Mouse (Mus musculus) Patski (cell line): Measurements from ENCODE around the gene B4galnt1. TPM values are rescaled to one million over a fixed set of nuclear protein-coding genes. Genes with fewer than 3 reads are reported as not detected.

ENCODE experiments used
- ATAC-seq: fragments of 100-300 bp; one replicate; pipeline ENCODE4 v1.8.0; 2021
- CTCF ChIA-PET: fragments of 350-600 bp; sonication (Branson Sonifier 250); formaldehyde crosslinking; loops from one replicate; lab custom pipeline; 2022; ENCODE audit warnings: inconsistent platforms; lab: Charles Lee
- POLR2A ChIA-PET: fragments of 350-600 bp; sonication (Branson Sonifier 250); formaldehyde crosslinking; loops from one replicate; lab custom pipeline; 2022; ENCODE audit warnings: antibody characterized with exemption, inconsistent platforms; lab: Charles Lee
- DNase-seq: peaks from one replicate; pipeline ENCODE4 v3.0.0-alpha.2; 2011; ENCODE audit warnings: low read depth, low spot score
- H3K27me3 ChIP-seq: fragments of 371-371 bp; one replicate; pipeline ENCODE4 v1.5.1; 2021
- CTCF ChIP-seq: fragments of 100-300 bp; IDR thresholded peaks from one replicate; pipeline ENCODE4 v1.5.1; 2021
- in situ Hi-C: fragments of 300-500 bp; cut with MboI; formaldehyde crosslinking; loops from 3 replicates; pipeline ENCODE4 v1.11.1; 2018; ENCODE audit warnings: low pct_unique_long_range_greater_than_20kb, mixed read lengths
- polyA plus RNA-seq: library from polyadenylated mRNA; unstranded; gene quantifications from one replicate; pipeline ENCODE4 v1.2.3, GENCODE M21; 2021

Gene B4galnt1
- polyA plus RNA-seq, 1 experiment from 2014 or later = 112 TPM

DNA sequence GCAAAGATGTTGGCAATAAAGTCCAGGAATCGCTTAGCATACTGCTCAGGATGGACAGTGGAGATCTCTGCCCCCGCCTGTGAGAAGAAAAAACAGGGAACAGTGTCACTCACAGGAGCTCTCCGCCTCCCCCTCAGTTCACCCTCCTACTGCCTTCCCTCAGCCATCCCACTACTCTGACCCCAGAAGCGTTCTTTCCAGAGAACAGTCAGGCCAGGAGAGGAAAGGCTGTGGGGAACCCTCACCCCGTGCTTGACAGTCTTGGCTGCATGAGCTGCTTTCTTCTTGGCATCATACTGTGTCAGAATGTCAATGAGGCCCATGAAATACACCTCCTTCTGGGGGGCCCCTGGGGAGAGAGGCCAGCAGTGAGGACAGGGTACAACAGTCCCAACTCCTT is 34.0 kb downstream of the B4galnt1 start:
- DNase-seq = no peak
- in situ Hi-C loops = no loop called here
- TF ChIP-seq CTCF = no peak
- ChIA-PET POLR2A (interaction anchor here (2.1 kb wide), 1 partner anchor 11 kb away, joined by 4 read pairs; no protein-coding TSS in a partner anchor), CTCF (interaction anchor here (1.1 to 1.2 kb wide), 2 partner anchors 10 to 21 kb away, joined by 3 read pairs; no protein-coding TSS in a partner anchor)
- no peak for ATAC-seq
- no peaks in the 10 kb centered on the region for H3K27me3 ChIP-seq

DNA sequence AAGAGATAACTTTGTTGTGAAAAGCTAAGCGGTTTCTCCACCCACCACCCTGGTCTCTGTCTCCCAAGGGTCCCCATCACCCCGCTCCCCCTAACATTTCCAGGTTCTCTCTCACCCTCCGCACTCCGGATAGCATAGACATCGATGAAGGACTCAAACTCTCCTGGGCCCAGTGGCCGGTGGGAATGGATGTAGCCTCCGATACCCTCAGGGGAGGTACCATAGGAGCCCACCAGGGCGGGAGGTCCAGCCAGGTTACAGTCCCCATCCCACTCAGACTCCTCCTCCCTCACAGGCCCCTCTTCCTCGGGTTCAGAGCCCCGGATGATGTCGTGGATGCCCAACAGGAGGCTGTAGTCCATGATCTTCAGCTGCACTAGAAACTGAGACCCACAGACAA is 34.4 kb downstream of the B4galnt1 start:
- in situ Hi-C loops = no loop called here
- ATAC-seq (no peak), DNase-seq (no peak)
- no peaks in the 10 kb centered on the region for H3K27me3 ChIP-seq
- CTCF ChIA-PET = interaction anchor here (1.1 kb wide), 1 partner anchor 9 kb away, joined by 3 read pairs; no protein-coding TSS in a partner anchor
- POLR2A ChIA-PET = interaction anchor here (1.1 to 2.1 kb wide), 2 partner anchors 11 to 139 kb away, joined by 3 to 4 read pairs; no protein-coding TSS in a partner anchor
- TF ChIP-seq CTCF = no peak

DNA sequence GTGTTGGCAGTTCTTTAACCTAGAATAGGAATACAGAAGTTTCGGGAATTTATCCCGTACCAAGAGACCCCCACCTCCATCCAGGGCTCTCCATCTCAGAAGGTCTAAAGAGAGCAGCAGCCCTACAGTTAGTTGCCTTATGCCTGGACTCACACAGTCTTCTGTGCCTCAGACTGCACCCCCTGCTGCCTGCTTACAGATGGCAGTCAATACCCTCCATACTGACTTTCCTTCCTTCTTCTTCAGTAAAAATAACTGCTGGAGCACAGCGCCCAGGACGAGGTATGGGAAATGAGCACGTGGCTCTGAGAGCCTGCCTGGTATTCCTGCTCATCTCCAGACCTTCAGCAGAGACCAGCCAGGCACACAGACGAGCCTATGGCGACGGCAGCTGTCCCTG is 35.3 kb downstream of the B4galnt1 start:
- no peaks in the 10 kb centered on the region for H3K27me3 ChIP-seq
- in situ Hi-C loops = no loop called here
- CTCF ChIA-PET = no interaction called here
- ATAC-seq (no peak), DNase-seq (no peak)
- TF ChIP-seq CTCF = no peak
- POLR2A ChIA-PET = interaction anchor here (1.1 to 2.1 kb wide), 2 partner anchors 10 to 140 kb away, joined by 3 to 4 read pairs; no protein-coding TSS in a partner anchor

DNA sequence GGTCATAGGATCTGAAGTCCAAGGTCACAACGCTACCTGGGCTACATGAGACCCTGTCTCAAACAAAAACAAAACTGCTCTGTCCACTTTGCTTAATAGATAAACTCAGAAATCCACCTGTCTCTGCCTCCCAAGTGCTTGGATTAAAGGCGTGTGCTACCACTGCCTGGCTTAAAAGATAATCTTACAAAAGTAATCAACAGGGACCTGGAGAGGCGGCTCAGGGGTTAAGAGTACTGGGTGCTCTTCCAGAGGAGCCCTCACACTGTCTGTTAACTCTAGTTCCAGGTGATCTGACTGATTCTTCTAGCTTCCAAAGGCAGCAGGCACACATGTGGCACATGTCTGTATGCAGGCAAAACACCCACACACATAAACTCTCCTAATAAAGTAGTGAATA is 38.1 kb downstream of the B4galnt1 start:
- DNase-seq (no peak), ATAC-seq (no peak)
- no peaks in the 10 kb centered on the region for H3K27me3 ChIP-seq
- TF ChIP-seq CTCF = no peak
- POLR2A ChIA-PET = no interaction called here
- in situ Hi-C loops = no loop called here
- CTCF ChIA-PET = no interaction called here

DNA sequence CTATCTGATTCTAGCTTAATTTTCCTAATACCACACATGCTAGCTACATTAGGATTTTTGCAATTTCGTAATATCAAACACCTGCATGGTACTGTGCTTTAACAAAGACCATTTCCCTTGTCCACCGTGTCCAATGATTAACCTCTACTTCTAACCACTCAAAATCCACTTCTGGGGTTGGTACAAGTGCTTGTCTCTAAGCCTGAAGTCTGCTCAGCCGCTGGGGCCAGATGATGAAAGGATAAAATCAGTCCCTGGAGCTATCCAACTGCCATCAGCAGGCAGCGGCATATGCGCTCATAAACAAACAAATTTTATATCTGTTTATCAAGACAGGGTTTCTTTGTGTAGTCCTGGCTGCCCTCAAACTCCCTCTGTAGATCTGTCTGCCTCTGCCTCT is 39.6 kb downstream of the B4galnt1 start:
- no peak for TF ChIP-seq CTCF
- in situ Hi-C loops = no loop called here
- DNase-seq (no peak), ATAC-seq (no peak)
- ChIA-PET POLR2A (no interaction called here), CTCF (interaction anchor here (1.0 kb wide), 1 partner anchor 24 kb away, joined by 3 read pairs; no protein-coding TSS in a partner anchor)
- H3K27me3 ChIP-seq = no peaks in the 10 kb centered on the region

DNA sequence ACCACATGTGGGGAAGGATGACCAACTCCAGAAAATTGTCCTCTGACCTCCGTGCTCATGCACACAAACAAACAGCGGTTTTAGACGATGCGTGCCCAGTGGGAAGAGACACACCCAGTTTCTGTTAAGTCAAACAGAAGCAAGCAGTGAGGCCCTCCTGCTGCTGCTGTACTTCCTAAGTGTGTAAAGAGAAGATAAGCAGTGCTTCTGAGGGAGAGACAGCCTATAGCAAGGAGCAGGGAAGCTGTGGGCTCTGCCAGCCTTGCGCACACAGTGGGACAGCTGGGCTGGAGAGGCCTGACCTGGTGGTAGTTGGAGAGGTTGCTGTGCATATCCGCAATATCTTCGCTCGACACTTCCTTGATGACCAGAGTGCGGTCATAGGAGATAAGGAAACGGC is 40.3 kb downstream of the B4galnt1 start:
- in situ Hi-C loops = no loop called here
- ChIA-PET CTCF (no interaction called here), POLR2A (no interaction called here)
- TF ChIP-seq CTCF = no peak
- ATAC-seq = no peak
- no peaks in the 10 kb centered on the region for H3K27me3 ChIP-seq
- no peak for DNase-seq

DNA sequence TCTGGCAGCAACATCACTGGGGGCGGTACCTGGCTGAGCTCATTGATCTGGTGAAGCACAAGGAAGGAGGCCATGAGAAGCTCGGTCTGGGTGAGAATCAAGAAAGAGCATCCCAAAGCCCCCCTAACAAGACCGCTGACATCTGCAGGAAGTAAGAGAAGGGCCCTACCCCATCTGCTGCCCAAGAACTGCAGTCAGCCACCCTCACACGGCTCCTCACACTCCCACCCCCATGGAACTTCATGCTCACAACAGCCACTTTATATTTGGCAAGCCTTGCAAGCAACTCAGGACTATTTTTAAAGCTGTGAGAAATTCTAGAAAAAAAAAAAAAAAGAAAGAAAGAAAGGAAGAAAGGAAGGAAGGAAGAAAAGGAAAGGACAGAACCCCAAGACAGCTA is 43.9 kb downstream of the B4galnt1 start:
- H3K27me3 ChIP-seq = no peaks in the 10 kb centered on the region
- in situ Hi-C loops = no loop called here
- ATAC-seq = no peak
- no peak for TF ChIP-seq CTCF
- ChIA-PET POLR2A (no interaction called here), CTCF (interaction anchor here (1.2 to 1.9 kb wide), 3 partner anchors 10 to 85 kb away, joined by 3 to 4 read pairs (median 4); no protein-coding TSS in a partner anchor)
- no peak for DNase-seq

DNA sequence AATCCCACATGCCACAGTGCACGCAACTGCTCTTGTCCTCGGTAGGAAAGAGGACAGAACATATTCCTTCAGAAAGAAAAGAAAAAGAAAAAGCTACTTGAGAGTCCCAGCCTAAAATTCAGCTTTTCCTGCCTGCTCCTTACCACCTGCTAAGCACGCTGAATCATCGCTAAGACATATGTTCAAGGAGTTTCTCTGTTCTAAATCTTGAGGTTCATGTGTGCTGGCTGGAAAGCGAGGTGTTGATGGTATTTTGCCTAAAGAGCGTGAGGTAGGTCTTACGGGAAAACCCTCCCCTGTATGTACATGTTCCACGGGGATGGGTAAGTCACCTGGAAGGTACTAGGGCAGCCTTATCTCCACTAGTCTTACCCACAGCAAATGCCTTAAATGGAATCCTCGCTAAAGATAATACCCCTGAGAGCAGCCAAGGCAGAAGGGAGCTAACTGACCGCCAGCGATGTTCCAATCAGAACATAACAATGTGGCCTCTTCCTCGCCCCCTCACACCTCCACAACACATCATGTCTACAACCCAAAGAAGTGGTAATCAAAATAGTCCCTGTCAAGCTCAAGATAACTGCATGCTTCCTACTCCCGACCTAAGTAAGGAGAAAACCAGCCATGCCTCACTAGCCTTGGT is 45.0 kb downstream of the B4galnt1 start:
- DNase-seq (no peak), ATAC-seq (no peak)
- no peak for TF ChIP-seq CTCF
- ChIA-PET POLR2A (interaction anchor here (1.3 to 2.6 kb wide), 2 partner anchors 11 to 21 kb away, joined by 4 to 5 read pairs; no protein-coding TSS in a partner anchor), CTCF (interaction anchor here (1.0 to 1.9 kb wide), 3 partner anchors 14 to 23 kb away, joined by 3 to 4 read pairs (median 4); no protein-coding TSS in a partner anchor)
- in situ Hi-C loops = no loop called here
- H3K27me3 ChIP-seq = no peaks in the 10 kb centered on the region

DNA sequence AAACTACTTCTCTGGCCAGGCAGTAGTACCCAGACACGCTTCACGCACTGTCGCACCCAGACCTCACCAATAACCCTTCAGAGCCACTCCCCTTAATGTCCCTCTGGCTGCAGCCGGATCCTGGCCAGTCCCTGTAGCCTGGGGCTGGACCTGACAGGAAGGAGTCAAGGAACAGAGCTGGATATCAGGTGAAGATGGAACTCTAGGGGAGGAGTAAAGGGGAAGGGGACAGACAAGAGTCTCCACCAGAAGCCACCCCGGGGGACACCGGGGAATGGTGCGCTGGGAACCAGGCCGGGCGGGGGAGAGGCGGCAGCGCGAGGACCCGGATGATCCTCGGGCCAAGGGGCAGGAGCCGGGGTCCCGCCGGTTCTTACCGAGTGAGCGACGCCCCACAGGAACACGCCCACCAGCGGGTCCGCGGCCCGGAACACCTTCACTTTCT is 46.0 kb downstream of the B4galnt1 start:
- TF ChIP-seq CTCF = no peak
- in situ Hi-C loops = no loop called here
- ATAC-seq (peak; percentile 63), DNase-seq (no peak)
- no peaks in the 10 kb centered on the region for H3K27me3 ChIP-seq
- ChIA-PET CTCF (interaction anchor here (1.0 to 1.5 kb wide), 2 partner anchors 15 to 20 kb away, joined by 3 to 4 read pairs; no protein-coding TSS in a partner anchor), POLR2A (interaction anchor here (1.3 to 2.6 kb wide), 2 partner anchors 12 to 20 kb away, joined by 4 to 5 read pairs; no protein-coding TSS in a partner anchor)

DNA sequence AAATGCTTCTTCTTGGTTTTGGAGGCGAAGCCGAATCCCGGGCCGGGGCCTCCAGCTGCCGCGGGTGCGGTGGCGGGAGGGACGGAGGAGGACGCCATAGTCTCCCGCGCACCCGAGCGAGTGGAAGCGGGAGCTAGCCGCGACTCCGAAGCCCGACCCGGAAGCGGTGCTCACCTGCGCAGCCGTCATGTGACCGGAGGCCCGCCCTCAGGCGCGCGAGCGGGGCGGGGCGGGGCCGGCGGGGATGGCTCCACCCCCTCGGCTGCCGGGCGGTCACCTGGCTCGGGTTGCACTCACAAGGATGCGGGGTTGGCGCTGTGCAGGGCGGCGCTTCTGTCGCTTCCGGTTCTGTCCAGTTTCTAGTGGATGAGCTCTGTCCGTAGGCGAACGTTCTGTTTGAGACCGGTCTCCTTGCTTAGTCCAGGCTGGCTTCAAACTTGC is 46.4 kb downstream of the B4galnt1 start, which contains the start of gene Pip4k2c:
Gene Pip4k2c, minus strand, starts transcription at position 172 of the 441 bp plus-strand sequence.
- in situ Hi-C loops = no loop called here
- CTCF ChIA-PET = interaction anchor here (1.0 kb wide), 1 partner anchor 21 kb away, joined by 3 read pairs; no protein-coding TSS in a partner anchor
- no peaks in the 10 kb centered on the region for H3K27me3 ChIP-seq
- TF ChIP-seq CTCF = no peak
- DNase-seq = no peak
- ATAC-seq = peak; percentile 90
- POLR2A ChIA-PET = interaction anchor here (2.6 kb wide), 1 partner anchor 19 kb away, joined by 5 read pairs; no protein-coding TSS in a partner anchor

DNA sequence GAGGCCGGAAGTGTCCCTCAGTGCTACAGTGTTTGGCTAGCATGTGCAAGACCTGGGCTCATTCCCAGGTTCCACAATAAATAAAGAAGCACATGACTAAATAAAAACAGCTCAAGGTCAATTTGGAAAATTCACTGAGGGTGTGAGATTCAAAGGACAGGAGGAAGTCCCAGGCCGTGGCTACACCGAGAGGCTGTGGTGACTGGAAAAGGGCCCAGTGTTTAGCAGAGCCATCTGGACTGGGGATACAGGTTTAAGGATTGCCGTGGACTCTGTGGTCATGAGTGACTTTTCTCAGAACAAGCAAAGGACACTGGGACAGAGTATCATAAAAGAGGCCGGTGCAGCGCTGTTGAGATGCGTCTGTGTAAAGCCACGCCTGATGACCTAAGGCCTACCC is 48.2 kb downstream of the B4galnt1 start:
- DNase-seq (no peak), ATAC-seq (no peak)
- no peak for TF ChIP-seq CTCF
- ChIA-PET CTCF (no interaction called here), POLR2A (no interaction called here)
- H3K27me3 ChIP-seq = no peaks in the 10 kb centered on the region
- in situ Hi-C loops = no loop called here
